Mouse (Mus musculus): ENCODE results near the gene Platr17. TPM values are rescaled to one million over a fixed set of nuclear protein-coding genes. Genes with fewer than 3 reads are reported as not detected.

Gene Platr17
- total and polyA plus RNA-seq, 3 experiments = not detected

- in situ Hi-C loops (cut with MboI; ENCODE audit: low pct_ligation_motif_present, low pct_unique_long_range_greater_than_20kb, low sequenced_read_pairs) = no loop called here
- Histone ChIP-seq H3K4me1 (ENCODE audit: control insufficient read depth in 1 of 2, insufficient read depth in 2 of 2) (peaks cover 4 to 23% of the 10 kb centered on the region in 2 experiments), H3K4me3 (replicated peaks in 1 of 3; ENCODE audit: low read depth in 2 of 3, low read length in 2 of 3, poor library complexity in 1 of 3) (no peak overlapping the region), H3K36me3 (replicated peaks in 1 of 2; ENCODE audit: control insufficient read depth in 1 of 2, insufficient read depth in 1 of 2, low read length in 1 of 2) (peaks cover 32 to 69% of the 10 kb centered on the region in 2 experiments), H3K4me2 (ENCODE audit: insufficient read depth, low read depth, poor library complexity, severe bottlenecking) (no peak overlapping the region), H3K27ac (ENCODE audit: insufficient read depth, low read depth) (no peak overlapping the region), H3K9me3 (replicated peaks; ENCODE audit: low read length) (no peaks in the 10 kb centered on the region), H3K79me2 (replicated peaks; ENCODE audit: control insufficient read depth, extremely low read depth, insufficient read depth, poor library complexity, severe bottlenecking) (0 out of 2 replicates have a peak, but pooled peaks cover 2% of the 10 kb centered on the region), H3K27me3 (replicated peaks) (no peaks in the 10 kb centered on the region), H3K9ac (ENCODE audit: insufficient read depth, low read depth) (no peak overlapping the region)
- TF ChIP-seq MAX (IDR thresholded peaks at IDR 0.05; ENCODE audit: low read length) (no peak), MAZ (IDR thresholded peaks at IDR 0.05; ENCODE audit: low read depth, low read length) (no peak), E2F4 (IDR thresholded peaks at IDR 0.05; ENCODE audit: insufficient replicate concordance, low read depth, low read length) (no peak), ZMIZ1 (IDR thresholded peaks at IDR 0.05; ENCODE audit: low read depth, low read length) (no peak)
- dilution Hi-C loops (cut with MboI; ENCODE audit: extremely low pct_ligation_motif_present, extremely low pct_unique_long_range_greater_than_20kb, low sequenced_read_pairs) = no loop called here
- no peak for DNase-seq (ENCODE audit: extremely low read depth)
Observed at GRCm38 (mm10) chr17:33932970-33933369, 28.0 kb downstream of the Platr17 start.

GRCm38 (mm10) chr17:33935422-33936055 lies 30.6 kb downstream of the Platr17 start:
- Histone ChIP-seq H3K27ac (ENCODE audit: insufficient read depth, low read depth) (no peak overlapping the region), H3K9ac (ENCODE audit: insufficient read depth, low read depth) (no peak overlapping the region), H3K36me3 (replicated peaks in 1 of 2; ENCODE audit: control insufficient read depth in 1 of 2, insufficient read depth in 1 of 2, low read length in 1 of 2) (peaks cover 31 to 70% of the 10 kb centered on the region in 2 experiments), H3K4me2 (ENCODE audit: insufficient read depth, low read depth, poor library complexity, severe bottlenecking) (no peak overlapping the region), H3K4me3 (replicated peaks in 1 of 3; ENCODE audit: low read depth in 2 of 3, low read length in 2 of 3, poor library complexity in 1 of 3) (no peak overlapping the region), H3K79me2 (replicated peaks; ENCODE audit: control insufficient read depth, extremely low read depth, insufficient read depth, poor library complexity, severe bottlenecking) (peaks cover 13% of the 10 kb centered on the region), H3K27me3 (replicated peaks) (no peaks in the 10 kb centered on the region), H3K4me1 (ENCODE audit: control insufficient read depth in 1 of 2, insufficient read depth in 2 of 2) (peaks cover 8 to 29% of the 10 kb centered on the region in 2 experiments), H3K9me3 (replicated peaks; ENCODE audit: low read length) (no peaks in the 10 kb centered on the region)
- in situ Hi-C loops (cut with MboI; ENCODE audit: low pct_ligation_motif_present, low pct_unique_long_range_greater_than_20kb, low sequenced_read_pairs) = no loop called here
- TF ChIP-seq POLR2AphosphoS2 (IDR thresholded peaks at IDR 0.05; ENCODE audit: low read depth, low read length) = no peak
- TF ChIP-seq ETS1 (conservative IDR thresholded peaks at IDR 0.05; ENCODE audit: low read depth, low read length) = no peak
- TF ChIP-seq RAD21 (IDR thresholded peaks at IDR 0.05; ENCODE audit: low read depth, low read length) = no peak
- TF ChIP-seq POLR2A (IDR thresholded peaks at IDR 0.05; ENCODE audit: low read depth, low read length) = no peak
- TF ChIP-seq IRF4 (IDR thresholded peaks at IDR 0.05; ENCODE audit: low read depth, low read length) = no peak
- TF ChIP-seq CHD2 (IDR thresholded peaks at IDR 0.05; ENCODE audit: low read length) = no peak
- TF ChIP-seq CTCF (conservative IDR thresholded peaks at IDR 0.05 in 1 of 2, IDR thresholded peaks at IDR 0.05 in 1 of 2; ENCODE audit: low read depth in 2 of 2, low read length in 2 of 2) = no peak
- no peak for TF ChIP-seq MAZ (IDR thresholded peaks at IDR 0.05; ENCODE audit: low read depth, low read length)
- TF ChIP-seq MYC (IDR thresholded peaks at IDR 0.05; ENCODE audit: low read depth, low read length) = no peak
- TF ChIP-seq ZMIZ1 (IDR thresholded peaks at IDR 0.05; ENCODE audit: low read depth, low read length) = no peak
- TF ChIP-seq MXI1 (IDR thresholded peaks at IDR 0.05; ENCODE audit: low read depth, low read length) = no peak
- TF ChIP-seq SIN3A (IDR thresholded peaks at IDR 0.05; ENCODE audit: low read length) = no peak
- no peak for TF ChIP-seq USF1 (IDR thresholded peaks at IDR 0.05; ENCODE audit: low read depth, low read length)
- TF ChIP-seq RCOR1 (conservative IDR thresholded peaks at IDR 0.05; ENCODE audit: low read depth, low read length) = no peak
- TF ChIP-seq NELFE (IDR thresholded peaks at IDR 0.05; ENCODE audit: low read depth, low read length) = no peak
- TF ChIP-seq ZKSCAN1 (IDR thresholded peaks at IDR 0.05; ENCODE audit: borderline replicate concordance, low read depth, low read length) = no peak
- TF ChIP-seq EP300 (IDR thresholded peaks at IDR 0.05; ENCODE audit: low read length) = no peak
- TF ChIP-seq ELF1 (IDR thresholded peaks at IDR 0.05; ENCODE audit: low read depth, low read length) = no peak
- DNase-seq (ENCODE audit: extremely low read depth) = no peak
- dilution Hi-C loops (cut with MboI; ENCODE audit: extremely low pct_ligation_motif_present, extremely low pct_unique_long_range_greater_than_20kb, low sequenced_read_pairs) = no loop called here

Measured in CH12.LX (cell line).